Mouse (Mus musculus) gastrocnemius, postnatal 25 days (tissue): ENCODE results near the gene Lpcat2. TPM values are rescaled to one million over a fixed set of nuclear protein-coding genes. Genes with fewer than 3 reads are reported as not detected.
"Not testable (repeated sequence)": the region's sequence is repeated elsewhere in the genome, so short reads cannot be mapped to it uniquely, and the experiment has no call there.

Experiments used
- DNase-seq: peaks from one replicate; pipeline ENCODE4 v3.0.0; 2022
- total RNA-seq, 2 experiments: library from RNA; stranded (reverse); gene quantifications; 1 replicate in 1 of 2; 2 replicates in 1 of 2; pipeline ENCODE4 v1.2.3; 2021

The Lpcat2 gene
- total RNA-seq, 2 experiments from 2014 or later, result 0.28 to 0.78 TPM

- no peak for DNase-seq
These were observed 1.8 kb upstream of the Lpcat2 start for GRCm38 (mm10) chr8:92853188-92853983.

DNA sequence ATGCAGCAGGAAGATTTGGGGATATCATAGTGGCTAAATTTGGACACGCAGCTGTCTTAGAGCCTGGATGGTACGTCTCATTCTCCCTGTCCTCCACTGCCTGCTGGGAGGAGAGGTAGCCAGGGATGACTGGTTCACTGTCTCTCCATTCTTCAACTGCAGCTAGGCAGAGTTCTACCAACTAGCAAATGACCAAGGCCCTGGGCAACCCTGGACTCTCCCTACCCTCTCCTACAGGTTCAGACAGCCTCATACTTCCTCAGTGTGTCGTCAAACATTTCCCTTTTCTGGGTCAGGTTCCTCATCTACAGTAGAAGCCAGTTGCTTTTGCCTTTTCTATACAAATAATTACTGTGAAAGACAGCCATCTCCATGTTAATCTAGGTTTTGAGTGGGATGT is 466 bp upstream of the Lpcat2 start:
- DNase-seq, result no peak

GRCm38 (mm10) chr8:92856273-92856986 is 1.3 kb downstream of the Lpcat2 start:
- no peak for DNase-seq

DNA sequence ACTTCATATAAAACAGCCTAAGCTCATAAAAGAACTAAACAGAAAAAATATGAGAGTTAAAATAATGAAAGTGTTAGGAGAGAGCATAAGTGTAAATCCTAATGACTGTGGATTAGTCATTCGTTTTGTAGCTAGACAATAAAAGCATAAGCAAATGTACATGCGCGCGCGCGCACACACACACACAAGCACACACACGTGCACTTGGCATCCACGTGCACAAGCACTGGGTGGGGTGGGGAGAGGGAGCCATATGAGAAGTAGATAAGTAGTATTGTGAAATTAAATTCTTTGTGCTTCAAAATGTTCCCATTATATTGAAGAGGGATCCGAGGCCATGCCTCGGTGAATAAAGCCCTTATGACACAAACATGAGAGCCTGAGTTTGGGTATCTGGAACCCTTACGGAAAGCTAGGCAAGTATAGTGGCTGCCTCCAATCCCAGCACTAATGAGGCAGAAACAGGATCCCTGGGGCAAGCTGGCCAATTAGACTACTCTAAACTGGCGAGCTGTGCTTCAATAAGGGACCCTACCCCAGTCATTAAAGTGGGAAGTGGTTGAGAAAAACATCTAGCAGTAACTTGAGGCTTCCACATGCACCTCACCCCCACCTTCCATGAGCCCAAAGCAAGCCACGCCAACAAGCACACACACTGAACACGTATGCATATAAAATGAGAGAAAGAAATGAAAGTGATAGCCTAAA is 3.5 kb downstream of the Lpcat2 start:
- DNase-seq, result no peak

- no peak for DNase-seq
These were observed 6.8 kb downstream of the Lpcat2 start for GRCm38 (mm10) chr8:92861977-92862376.

DNA sequence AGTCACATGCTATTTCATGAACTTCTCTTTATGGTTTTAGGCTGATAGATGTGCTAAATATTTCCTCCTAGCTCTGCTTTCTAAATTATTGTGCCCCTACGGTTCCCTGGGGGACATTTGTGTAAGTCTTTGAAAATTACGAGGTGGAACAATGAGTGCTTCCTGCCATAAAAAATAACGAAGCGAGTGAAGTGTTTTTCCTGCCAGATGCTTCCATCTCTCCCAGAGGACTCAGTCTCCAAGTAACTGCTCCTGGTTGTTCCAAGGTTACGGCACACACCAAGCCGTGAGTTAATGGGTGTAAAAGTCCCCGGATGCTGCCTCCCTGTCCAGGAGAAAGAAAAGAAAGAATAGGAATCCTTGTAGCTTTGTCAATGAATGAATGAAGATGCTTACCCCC is 15.1 kb downstream of the Lpcat2 start:
- peak; percentile 41 for DNase-seq

DNA sequence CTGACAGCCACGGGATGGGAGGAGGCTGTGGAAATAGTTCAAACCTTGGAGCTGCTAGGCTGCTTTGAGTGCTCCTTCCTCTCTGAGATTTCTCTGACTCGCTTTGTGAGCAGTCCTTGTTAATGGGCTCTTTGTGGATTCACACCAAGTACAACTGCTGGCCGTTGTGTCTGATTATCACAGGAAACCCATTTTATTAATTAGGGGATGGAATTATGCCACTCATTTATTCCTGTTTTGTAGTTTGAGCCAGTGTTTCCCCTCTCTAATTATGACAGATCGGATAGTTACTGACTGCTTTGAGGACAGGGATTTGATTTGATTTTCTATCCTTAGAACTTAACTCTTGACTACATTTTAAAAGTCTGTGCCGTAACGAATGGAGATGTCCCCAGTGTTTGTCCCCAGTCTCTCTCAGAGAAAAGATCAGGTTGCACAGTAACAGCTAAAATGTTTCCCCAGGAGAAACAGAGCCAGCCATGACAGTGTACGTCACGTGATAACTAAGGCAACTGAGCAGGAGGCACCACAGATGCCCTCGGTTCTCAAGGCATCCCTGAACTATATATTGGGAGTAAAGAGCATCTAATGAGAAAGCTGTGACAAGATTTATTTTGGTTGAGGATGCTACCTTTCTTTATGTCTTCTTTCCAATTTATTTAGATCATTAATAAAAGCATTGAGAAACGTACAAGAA is 17.1 kb downstream of the Lpcat2 start:
- DNase-seq, result no peak

DNA sequence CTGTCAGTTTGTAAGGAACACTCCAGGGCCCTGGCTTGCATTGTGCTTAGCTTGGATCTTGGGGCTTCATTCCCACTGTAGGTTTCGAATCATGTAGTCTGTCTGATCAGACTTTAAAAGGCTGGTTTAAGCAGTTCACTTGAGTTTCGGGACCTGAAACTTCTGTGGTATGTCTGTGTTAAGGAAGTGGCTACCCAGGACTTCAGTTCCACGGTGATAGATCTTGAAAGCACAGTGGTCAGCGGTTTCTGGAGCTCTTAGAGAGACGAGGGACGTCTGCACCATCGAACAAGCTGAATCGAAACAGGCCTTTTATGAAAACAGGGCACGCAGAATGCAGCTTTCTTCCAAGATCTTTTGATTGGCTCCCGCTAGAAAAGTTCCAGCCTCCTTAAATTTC is 20.7 kb downstream of the Lpcat2 start:
- no peak for DNase-seq

GRCm38 (mm10) chr8:92881247-92881646 is 26.1 kb downstream of the Lpcat2 start:
- no peak for DNase-seq

GRCm38 (mm10) chr8:92883771-92884170 is 28.6 kb downstream of the Lpcat2 start:
- no peak for DNase-seq

DNA sequence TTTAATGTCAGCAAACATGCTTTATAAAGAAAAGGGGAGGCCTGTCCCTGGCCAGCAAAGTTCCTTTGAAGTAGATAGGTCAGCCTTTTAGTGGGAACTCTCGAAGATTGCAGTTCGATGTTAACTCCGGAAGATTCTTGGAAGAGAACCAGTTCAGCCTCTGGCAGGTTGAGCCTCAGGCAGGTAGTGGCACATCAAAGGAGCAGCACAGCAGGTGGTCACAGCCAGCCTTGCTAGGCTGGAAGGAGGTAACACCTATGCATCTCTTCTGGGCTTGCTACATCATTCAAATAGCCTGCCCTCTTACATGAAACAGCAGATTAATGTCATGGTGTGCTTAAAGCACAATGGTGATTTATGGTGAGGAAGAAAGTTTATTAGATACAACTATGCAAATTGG is 37.1 kb downstream of the Lpcat2 start:
- DNase-seq, result not testable (repeated sequence)

GRCm38 (mm10) chr8:92893870-92894269 is 38.7 kb downstream of the Lpcat2 start:
- no peak for DNase-seq

DNA sequence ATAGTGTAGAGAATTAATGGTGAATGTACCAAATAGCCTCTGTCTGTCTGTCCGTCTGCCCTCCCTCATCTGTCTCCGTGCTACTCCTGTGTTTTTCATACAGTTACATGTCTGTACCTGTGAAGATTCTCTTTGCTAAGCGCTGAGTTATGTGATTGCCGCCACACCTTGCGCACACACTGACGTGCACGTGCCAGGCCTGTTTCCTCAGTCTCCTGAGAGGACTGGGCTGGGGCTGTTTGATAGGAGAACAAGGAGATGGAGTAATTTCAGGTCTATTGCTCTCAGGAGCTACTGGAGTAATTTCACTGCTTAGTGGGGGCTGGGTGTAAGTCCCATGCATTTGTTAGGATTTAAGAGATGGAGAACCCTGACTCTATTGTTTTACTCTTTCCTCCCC is 39.9 kb downstream of the Lpcat2 start:
- no peak for DNase-seq

DNA sequence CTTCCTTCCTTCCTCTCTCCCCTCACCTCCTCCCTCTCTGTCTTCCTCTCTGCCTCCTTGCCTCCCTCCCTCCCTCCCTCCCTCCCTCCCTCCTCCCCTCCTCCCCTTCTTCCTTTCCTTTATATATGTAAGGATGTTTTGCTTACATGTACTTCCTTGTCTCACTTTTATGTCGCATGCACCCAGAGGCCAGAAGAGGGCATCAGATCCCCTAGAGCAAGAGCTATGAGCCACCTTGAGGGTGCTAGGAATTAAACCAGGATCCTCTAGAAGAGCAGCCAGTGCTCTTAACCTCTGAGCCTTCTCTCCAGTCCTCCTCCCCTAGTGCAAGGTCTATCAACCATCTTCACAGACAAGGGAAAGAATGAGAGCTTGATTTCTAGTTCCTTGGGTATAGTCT is 40.9 kb downstream of the Lpcat2 start:
- DNase-seq, result no peak

DNA sequence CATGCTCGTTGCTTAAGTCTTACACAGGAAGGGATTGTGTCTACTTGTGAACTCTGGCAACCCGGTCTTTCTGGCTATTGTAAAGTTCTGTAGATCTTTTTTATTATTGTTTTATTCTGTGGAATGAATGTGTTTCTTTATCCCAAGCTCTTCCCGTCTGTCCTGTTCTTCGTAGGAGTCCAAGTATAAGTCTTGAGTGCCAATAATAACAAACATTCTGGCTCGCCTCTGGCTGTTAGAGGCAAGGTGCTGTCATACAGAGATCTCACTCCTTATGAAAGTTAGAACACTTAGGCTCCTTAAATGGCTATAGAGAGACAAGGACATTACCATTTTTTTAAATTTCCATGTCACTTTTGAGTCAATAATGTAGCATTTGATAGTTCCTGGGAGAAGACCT is 41.5 kb downstream of the Lpcat2 start:
- DNase-seq, result no peak

GRCm38 (mm10) chr8:92897794-92898193 is 42.7 kb downstream of the Lpcat2 start:
- DNase-seq, result no peak

DNA sequence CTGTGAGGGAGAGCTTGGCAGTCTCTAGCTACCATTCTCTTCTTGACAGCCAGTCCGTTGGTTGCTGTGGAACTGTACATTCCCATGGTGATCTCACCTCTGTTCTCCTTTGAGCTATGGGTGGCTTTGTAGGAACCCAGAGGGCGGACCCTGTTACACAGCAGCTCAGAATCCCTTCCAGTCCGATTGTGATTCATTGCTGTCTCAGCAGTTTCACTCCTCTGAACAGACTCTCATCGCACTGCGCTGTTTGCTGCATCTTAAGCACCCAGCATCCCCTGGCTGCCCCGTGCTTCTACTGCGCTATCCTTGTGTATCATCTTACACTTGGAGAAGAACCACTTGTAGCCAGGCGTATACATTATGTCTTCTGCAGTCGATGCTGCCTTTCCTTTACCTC is 44.5 kb downstream of the Lpcat2 start:
- no peak for DNase-seq

- DNase-seq, result no peak
These were observed 46.0 kb downstream of the Lpcat2 start, which contains the start of gene Capns2 for GRCm38 (mm10) chr8:92901107-92901506. Gene Capns2, plus strand, starts transcription at chr8:92901407.

DNA sequence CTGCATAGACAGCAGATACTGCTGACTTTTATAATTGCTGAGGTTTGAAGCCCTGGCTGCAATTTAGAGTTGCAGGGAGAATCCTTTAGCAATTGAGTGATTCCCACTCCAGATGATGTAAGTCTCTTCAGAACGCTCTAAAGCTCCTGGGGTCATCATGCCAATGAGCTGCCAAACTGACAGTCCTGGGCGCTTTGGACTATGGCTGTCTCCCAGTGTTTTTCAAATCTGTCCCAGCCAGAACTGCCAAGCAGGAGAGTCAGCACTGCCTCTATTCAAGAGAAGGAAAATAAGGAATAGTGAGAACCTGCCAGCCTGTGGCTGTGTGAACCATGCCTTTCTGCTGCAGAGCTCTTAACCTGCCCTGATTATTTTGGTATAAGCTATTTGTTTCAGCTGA is 47.8 kb downstream of the Lpcat2 start:
- peak; percentile 9 for DNase-seq

- peak; percentile 22 for DNase-seq
These were observed 48.5 kb downstream of the Lpcat2 start for GRCm38 (mm10) chr8:92903488-92904135.

- DNase-seq, result no peak
These were observed 51.4 kb downstream of the Lpcat2 start for GRCm38 (mm10) chr8:92906553-92906952.

DNA sequence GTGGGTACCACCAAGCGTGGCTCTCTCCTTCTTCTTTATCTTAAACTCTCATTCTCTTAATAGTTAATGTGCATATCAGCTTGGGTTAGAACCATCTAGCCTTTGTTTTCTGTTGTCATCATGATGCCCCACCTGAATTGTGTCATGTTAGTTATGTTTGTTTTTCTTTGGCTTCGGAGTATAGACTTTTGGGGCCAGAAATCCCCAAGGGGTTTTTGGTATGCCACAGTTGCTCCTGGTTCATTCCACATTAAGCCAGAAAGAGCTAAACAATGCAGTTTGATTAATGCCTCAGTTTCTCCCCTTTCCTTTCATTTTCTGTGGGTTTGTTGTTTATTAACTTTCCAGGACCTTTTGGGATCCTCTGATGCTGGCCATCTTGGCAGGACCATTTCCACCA is 53.3 kb downstream of the Lpcat2 start:
- DNase-seq, result no peak
